Mouse (Mus musculus) urinary bladder, postnatal 14 days (tissue): ENCODE measurements around the gene Spop.

Experiments
- DNase-seq: peaks from one replicate; pipeline ENCODE4 v3.0.0; 2021; ENCODE audit warnings: low spot score

Spop gene

DNA sequence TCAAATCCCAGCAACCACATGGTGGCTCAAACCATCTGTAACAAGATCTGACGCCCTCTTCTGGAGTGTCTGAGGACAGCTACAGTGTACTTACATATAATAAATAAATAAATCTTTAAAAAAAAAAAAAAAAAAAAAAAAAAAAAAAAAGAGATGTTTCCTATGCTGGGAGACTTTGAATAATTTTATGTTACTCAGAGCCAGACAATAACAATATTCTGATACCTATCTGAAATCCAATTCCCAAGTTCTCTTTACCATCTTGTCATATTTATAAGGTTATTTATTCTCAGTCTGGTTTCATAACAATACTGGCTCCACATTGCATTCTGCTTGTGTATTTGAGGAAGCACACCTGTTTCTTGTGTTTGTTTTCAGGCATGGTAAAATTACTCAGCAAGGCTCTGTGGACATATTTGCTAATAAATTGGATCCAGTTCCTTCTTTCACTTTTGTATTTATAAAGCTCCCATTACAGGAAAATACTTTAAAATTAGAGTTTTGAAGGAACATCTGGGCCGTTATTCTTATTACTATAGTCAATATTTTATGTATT is 7.1 kb downstream of the Spop start:
- no peak for DNase-seq

DNA sequence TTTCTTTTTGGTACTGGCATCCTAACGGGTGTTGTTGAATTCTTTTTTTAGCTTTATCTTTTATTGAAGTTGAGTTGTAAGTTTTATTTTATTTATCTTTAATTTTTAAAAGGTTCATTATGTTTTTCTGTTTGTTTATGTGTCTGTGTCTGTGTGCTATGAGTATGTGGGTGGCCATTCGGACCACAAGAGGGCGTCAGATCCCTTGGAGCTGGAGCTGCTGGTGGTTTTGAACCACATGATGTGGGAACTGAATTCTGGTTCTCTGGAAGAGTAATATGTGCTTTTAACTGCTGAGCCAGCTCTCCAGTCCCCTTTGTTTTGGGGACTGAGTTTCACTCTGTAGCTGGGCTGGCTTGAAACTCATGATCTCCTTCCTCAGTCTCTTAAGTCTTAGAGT is 9.6 kb downstream of the Spop start:
- DNase-seq, result no peak

DNA sequence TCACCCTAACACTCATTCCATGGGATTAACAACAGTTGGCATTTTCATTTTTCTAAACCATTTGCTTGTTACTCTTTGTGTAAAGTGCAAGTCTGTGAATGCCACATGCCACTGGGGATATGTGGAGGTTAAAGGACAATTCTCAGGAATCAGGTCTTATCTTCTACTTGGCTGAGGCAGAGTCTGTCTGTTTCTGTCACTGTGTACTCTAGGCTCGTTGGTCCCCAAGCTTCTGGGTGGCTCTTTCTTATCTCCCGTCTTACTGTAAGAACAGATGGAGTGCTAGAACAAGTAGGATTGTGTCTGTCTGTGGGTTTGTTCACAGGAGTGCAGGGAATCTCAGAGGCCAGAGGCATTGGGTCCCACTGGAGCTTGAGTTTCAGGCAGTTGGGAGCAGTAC is 17.5 kb downstream of the Spop start:
- no peak for DNase-seq

DNA sequence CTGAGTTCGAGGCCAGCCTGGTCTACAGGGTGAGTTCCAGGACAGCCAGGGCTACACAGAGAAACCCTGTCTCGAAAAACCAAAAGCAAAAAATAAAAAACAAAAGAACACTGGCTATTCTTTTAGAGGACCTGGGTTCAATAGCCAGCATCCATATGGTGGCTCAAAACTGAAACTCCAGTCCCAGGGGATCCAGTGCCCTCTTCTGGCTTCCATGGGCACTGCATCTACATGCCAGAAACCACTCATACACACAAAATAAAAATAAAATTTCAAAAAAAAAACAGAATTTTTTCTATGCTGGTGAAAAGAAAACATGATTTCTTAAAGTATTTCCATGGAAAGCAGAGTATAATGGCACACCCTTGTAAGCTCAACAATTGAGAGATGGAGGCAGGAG is 18.3 kb downstream of the Spop start:
- DNase-seq, result peak; percentile 25

- DNase-seq, result no peak
Measured at GRCm38 (mm10) chr11:95445371-95445770, 31.5 kb downstream of the Spop start.

GRCm38 (mm10) chr11:95446580-95447305 is 32.9 kb downstream of the Spop start:
- no peak for DNase-seq

- no peak for DNase-seq
Measured at GRCm38 (mm10) chr11:95448346-95448745, 34.5 kb downstream of the Spop start.

GRCm38 (mm10) chr11:95455331-95455730 is 41.5 kb downstream of the Spop start:
- no peak for DNase-seq

GRCm38 (mm10) chr11:95460872-95461271 is 47.0 kb downstream of the Spop start:
- DNase-seq, result no peak

DNA sequence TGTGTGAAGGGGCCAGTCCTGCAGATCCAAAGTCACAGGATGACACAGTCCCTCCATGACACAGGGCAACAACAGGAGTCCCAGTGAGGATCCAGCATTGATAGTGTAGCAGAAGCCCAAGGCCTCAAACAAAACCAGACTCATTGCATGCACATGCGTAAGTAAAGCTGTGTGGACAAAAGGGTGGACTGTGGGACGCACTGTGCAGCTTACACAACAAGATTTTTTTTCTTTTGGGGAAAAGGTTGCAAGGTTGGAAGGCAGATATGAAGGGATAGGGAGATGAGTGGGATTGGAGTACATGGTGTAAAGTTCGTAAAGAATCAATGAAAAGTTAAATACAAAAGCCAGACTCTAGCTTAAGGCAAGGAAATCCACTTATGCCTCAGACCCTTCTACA is 48.3 kb downstream of the Spop start:
- no peak for DNase-seq

DNA sequence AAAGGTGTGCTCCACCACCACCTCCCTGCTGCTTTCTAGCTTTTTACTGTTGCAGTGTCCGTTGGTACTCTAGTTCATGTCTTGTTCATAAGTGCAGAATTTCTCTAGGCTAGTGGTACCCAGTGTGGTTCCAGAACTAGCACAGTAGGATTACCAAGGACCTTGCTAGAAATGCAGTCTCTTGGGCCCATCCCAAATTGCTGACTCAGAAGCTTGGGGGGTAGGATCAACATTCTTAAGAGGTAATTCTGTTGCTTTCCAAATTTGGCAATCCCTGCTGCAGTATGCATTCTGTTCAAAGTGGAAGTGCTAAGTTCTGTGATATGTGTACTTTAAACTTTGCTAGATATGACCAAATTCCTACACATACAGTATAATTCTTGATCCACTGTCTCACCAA is 53.9 kb downstream of the Spop start:
- no peak for DNase-seq

DNA sequence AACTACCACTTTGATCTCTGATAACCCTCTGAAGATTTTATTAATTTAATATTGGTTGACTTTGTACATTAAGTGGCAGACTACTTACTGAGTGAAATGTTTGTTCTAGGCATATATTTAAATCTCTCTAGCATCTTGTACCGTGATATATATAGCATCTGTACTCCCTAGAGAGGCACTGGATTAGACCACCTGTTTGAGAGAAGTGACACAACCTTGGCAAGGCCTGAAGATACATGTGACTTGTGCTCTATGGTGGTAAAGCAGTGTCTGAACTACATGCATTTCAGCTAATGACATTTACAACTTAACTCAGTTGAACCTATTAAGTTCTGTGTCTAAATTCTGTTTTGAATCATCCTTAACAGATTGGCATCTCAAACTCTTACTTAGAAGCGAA is 59.1 kb downstream of the Spop start:
- no peak for DNase-seq

DNA sequence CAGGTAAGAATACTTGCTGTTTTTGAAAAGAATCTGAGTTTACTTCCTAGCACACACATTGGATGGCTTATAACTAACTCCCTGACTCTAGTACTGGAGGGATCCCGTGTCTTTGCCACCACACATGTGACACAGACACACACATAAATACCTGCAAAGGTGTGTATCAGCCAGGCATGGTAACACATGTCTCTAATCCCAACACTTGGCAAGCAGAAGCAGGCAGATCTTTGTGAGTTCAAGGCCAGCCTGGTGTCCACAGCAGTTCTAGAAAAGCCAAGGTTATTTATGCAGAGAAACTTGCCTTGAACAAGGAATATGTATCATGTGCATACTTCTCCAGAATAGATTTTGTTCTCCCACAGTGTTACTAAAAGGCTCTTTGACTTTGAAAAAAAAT is 59.6 kb downstream of the Spop start:
- DNase-seq, result no peak

GRCm38 (mm10) chr11:95476323-95476722 is 62.4 kb downstream of the Spop start:
- DNase-seq, result no peak

GRCm38 (mm10) chr11:95479458-95479857 is 65.6 kb downstream of the Spop start:
- no peak for DNase-seq

- DNase-seq, result no peak
Measured at GRCm38 (mm10) chr11:95480662-95481061, 66.8 kb downstream of the Spop start.

DNA sequence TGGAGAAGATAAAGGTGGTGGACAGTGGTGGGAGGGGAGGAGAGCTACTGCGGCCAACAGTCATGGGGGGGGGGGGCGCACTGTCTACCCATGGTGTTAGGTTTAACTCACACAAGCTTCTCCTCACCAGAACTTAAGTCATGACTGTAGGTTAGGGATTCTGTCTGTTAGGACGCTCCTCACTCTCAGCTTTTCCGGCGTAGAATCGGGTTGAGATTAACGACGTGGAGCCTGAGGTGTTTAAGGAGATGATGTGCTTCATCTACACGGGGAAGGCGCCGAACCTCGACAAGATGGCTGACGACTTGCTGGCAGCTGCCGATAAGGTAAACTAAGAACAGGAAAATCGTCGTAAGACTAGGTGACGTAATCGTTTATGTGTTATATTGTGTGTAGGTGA is 71.8 kb downstream of the Spop start:
- no peak for DNase-seq

DNA sequence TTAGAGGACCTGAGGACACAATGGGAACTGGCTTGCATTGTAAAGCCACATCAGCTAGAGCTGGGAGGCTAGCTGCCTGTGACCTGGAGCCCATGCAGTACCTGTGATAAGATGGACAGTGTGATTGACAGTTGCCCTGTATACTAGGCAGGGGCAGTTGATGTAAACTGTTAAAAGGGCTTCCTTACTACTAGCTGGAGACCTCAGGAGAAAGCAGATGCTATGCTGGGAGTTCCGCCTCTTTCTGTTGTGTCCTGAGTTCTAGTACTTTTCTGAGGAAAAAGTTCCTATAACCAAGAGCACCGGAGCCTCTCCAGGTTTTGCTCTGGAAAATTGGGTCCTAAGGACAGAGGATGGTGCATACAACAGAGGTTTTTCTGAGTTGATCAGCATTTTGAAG is 73.4 kb downstream of the Spop start:
- DNase-seq, result no peak

GRCm38 (mm10) chr11:95490104-95490503 is 76.2 kb downstream of the Spop start:
- no peak for DNase-seq

DNA sequence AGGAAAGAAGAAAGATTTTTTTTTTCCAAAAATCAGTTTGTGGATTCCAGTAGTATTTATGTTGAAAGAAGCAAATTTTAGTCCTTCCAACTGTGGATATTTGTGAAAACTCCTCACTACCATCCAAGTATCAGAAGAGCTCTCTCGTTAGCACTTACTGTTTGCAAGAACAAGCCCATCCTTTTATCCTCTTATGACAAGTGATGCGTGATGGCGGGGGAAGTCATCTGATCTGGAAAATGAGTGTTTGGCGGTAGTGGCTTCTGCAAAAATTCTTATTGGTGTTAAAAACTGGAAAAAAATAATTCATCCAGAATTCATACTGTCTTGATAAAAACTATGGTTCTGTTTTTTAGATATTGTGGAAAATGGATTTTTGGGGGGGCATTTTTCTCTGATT is 78.4 kb downstream of the Spop start:
- no peak for DNase-seq

DNA sequence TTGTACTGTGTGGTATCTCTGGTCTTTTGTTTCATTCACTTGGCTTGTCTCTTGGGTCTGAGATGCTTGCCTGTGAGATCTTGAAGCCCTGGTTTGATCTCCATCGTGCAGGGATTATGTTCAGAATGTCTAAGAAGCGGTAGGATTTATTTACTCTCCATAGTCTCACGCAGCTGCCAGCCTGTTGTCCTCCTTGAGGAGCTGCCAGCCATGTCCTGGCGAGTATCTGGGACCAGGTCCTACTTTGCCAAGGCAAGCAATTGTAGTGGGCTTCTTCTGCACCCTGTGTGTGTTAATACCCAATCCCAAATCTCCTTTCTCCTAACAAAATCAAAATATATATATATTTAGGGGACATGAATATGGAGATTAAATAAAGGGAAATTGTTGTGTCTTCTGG is 79.1 kb downstream of the Spop start:
- no peak for DNase-seq

GRCm38 (mm10) chr11:95493950-95494349 is 80.1 kb downstream of the Spop start:
- DNase-seq, result no peak

DNA sequence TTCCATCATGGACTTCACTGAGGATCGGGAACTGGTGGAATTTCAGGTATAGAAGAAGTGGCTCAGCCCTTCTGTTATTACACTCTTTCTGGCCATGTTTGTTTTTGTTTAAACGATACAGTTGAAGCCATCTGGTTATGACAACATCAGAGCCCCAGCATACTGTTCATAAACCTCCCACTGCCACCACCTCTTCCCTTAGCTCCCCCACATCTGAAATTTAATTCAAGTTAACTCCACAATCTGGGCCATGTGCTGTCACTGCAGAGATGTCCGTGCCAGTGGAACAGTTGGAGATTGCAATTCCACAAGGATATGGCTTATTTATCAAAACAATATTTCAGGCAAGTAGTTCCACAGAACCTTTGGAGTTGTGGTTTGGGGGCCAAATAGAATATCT is 80.5 kb downstream of the Spop start:
- DNase-seq, result no peak

GRCm38 (mm10) chr11:95495883-95496282 is 82.0 kb downstream of the Spop start:
- no peak for DNase-seq
